Mouse (Mus musculus): Measurements from ENCODE around the gene Gm11562.
"Not testable (repeated sequence)": the region's sequence is repeated elsewhere in the genome, so short reads cannot be mapped to it uniquely, and the experiment has no call there.

The Gm11562 gene

DNA sequence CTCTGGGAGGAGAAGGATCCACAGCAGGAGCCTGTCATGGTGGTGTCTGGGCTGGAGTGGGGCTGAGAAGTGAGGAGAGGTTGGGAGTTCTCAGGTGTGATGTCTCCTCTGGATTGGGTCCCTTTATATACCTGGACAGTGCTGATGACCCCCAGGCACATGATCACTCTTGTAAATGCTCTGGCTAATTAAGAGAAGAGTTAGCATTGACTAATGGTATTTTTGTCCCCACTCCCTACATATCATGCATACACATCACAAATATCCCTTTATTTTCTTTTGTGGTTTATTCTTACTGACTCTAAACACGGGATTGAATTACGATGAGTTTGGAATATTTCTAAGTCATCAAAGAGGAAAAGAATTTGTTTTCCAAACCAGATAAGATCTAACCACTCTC is at the start of gene Gm11562:
TSS of gene Gm11562 (minus strand) at position 101 of the 400 bp plus-strand sequence.
- no peak for DNase-seq

DNA sequence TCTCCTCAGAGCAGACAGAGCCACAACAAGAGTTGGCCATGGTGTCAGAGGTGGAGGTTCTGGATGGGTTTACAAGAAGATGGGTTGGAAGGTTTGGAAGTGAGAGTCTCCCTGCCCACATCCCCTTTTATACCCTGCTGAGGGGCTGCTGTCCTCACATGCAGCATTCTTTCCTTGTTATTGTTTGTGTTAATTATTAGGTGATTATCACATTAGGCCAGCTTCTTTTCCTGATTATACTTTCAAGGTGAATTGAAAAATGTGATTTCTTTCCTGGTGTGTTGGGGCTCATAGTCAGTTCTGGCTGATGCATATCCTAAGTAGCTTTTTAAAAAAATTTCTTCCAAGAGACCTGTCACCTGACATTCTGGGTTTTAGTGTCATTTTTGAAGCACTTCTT is 45.6 kb upstream of the Gm11562 start, which contains the start of gene Krtap4-6:
TSS of gene Krtap4-6 (minus strand) at position 101 of the 400 bp plus-strand sequence.
- no peak for DNase-seq

DNA sequence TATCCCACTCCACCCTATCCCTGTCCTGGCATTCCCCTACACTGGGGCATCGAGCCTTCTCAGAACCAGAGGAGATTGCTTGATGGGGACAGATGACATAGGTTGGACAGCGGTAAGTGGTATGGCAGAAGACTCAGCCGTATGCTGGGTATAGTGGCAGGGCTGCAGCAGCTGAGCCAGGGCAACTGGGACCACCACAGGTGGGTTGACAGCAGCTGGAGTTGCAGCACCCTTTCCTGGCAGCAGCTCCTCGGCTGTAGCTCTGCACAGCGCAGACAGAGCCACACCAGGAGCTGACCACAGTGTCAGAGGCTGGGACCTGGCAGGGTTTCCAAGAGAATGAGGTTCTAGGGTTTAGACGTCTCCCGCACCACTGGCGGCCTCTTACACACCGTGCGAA is 42.6 kb upstream of the Gm11562 start:
- DNase-seq: no peak

DNA sequence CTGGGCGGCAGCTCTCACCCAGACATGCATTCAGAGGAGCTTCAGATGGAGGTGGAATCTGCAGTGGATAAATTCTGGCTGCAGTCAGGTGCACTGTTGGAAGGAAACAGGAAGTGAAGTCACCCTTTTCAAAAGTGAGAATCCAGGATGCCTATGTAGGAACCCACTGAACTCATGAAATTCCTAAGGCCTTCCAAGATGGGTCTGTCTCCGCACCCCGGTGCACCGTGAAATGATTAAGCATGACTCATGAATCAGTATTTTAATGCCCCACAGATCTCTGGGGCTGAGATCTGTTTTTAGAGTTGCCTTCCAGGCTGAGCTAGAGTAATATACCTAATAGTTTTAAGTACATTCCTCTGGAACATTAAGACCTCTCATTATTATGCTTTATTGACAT is 39.0 kb upstream of the Gm11562 start:
- DNase-seq: no peak

GRCm38 (mm10) chr11:99658467-99659010 is 38.3 kb upstream of the Gm11562 start, which contains the start of gene Gm11563:
Gene Gm11563 (minus strand): TSS chr11:99658960.
- peak; percentile 1 for DNase-seq

DNA sequence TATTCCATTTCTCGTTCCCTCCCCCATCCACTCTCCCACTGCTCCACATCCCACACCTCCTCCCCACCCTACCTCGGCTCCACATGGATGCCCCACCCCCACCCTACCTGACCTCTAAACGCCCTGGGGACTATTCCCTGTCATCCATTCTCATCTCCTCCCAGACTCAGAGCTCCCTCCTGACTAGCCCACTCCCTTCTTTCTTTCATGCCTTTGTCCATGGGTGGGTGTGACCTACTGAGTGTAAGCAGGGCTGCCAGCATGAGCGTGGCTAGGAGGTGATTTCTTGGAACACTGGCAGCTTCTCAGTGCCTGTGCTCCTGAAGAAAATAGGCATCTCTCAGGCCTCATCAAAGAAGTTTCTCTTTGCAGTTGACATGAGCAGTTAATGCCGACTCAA is 36.8 kb upstream of the Gm11562 start:
- DNase-seq: no peak

- no peak for DNase-seq
Measured at GRCm38 (mm10) chr11:99650136-99650535, 29.9 kb upstream of the Gm11562 start, which contains the start of gene Gm11555. Gene Gm11555 (minus strand): TSS chr11:99650236.

- no peak for DNase-seq
Measured at GRCm38 (mm10) chr11:99646444-99646843, 26.2 kb upstream of the Gm11562 start.

- no peak for DNase-seq
Measured at GRCm38 (mm10) chr11:99644351-99644750, 24.1 kb upstream of the Gm11562 start.

- not testable (repeated sequence) for DNase-seq
Measured at GRCm38 (mm10) chr11:99643635-99644139, 23.5 kb upstream of the Gm11562 start, which contains the start of gene Krtap4-7. Gene Krtap4-7 (minus strand): TSS chr11:99644089.

GRCm38 (mm10) chr11:99640926-99641325 is 20.7 kb upstream of the Gm11562 start:
- DNase-seq: no peak

- no peak for DNase-seq
Measured at GRCm38 (mm10) chr11:99637086-99637485, 16.9 kb upstream of the Gm11562 start.

DNA sequence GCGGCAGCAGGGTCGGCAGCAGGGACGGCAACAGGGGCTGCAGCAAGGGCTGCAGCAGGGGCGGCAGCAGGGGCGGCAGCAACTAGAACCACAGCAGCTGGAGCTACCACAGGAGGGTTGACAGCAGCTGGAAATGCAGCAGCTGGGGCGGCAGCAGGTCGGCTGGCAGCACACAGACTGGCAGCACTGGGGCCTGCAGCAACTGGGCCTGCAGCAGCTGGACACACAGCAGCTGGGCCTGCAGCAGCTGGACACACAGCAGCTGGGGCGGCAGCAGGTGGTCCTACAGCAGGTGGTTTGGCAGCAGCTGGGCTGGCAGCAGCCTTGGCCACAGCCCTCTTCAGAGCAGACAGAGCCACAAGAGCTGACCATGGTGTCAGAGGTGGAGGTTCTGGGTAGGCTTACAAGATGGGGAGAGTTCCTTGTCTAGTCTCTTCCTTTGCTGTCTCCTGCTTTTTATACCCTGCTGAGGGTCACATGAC is 14.5 kb upstream of the Gm11562 start, which contains the start of gene Krtap4-2:
TSS of gene Krtap4-2 (minus strand) at position 432 of the 482 bp plus-strand sequence.
- DNase-seq: no peak

DNA sequence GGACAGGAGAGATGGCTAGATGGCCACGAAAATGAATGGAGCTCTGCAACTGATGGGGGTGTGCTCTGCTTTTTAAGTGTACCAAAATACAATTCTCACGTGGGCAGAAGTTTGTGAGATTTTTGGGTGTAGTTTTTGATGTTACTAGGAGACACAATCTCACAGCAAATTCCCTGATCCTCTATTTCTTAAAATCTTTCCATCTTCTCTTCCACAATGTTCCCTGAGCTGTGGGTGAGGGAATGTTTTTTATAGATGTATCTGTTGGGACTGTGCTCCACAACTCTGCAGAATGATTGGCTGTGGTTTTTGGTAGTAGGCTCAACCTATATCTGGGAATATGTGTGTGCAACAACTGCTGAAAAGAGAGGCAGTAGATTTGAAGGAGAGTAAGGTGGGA is 13.1 kb upstream of the Gm11562 start:
- no peak for DNase-seq

- no peak for DNase-seq
Measured at GRCm38 (mm10) chr11:99630890-99631289, 10.7 kb upstream of the Gm11562 start.

DNA sequence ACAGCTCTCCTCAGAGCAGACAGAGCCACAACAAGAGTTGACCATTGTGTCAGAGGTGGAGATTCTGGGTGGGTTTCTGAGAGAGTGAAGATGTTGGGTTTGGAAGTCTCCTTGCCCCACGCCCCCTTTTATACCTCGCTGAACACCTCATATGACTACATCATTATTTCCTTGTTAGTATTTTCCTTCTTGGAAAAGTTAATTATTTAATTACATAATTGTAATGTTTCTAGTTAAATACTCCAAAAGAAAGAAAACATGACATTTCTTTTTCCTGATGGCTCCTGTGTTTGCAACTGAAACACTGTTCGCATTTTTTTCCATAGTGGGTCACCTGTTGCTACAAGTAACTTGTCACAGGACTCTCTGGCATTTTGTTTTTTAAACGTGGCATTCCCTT is 7.9 kb upstream of the Gm11562 start, which contains the start of gene Krtap4-1:
TSS of gene Krtap4-1 (minus strand) at position 101 of the 400 bp plus-strand sequence.
- no peak for DNase-seq

GRCm38 (mm10) chr11:99614796-99615363 is 5.4 kb downstream of the Gm11562 start, which contains the start of gene Krtap2-4:
Gene Krtap2-4 (minus strand): TSS chr11:99614846.
- no peak for DNase-seq

GRCm38 (mm10) chr11:99610089-99610488 is 10.1 kb downstream of the Gm11562 start, which contains the start of gene Gm11937:
Gene Gm11937 (minus strand): TSS chr11:99610189.
- DNase-seq: not testable (repeated sequence)

DNA sequence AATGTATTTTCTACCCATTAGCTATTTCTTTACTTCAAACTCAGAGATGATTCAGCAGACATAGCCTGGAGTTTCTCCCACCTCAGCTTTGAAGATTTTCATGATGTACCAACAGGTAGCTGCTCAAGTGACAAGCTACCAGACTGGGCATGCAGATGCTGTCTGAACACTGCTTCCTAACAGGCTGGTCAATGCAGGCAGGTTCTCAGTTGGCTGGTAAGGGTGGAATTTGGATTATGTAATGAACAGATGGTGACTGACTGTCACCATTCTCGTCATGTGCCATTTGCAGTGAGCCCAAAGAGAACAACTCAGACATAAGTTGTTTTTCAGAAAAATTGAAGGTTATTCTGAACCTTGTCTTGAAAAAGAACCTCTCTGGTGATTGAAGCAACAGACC is 11.1 kb downstream of the Gm11562 start:
- DNase-seq: peak; percentile 34

- not testable (repeated sequence) for DNase-seq
Measured at GRCm38 (mm10) chr11:99603208-99603607, 17.0 kb downstream of the Gm11562 start, which contains the start of gene Gm11938. Gene Gm11938 (minus strand): TSS chr11:99603308.

DNA sequence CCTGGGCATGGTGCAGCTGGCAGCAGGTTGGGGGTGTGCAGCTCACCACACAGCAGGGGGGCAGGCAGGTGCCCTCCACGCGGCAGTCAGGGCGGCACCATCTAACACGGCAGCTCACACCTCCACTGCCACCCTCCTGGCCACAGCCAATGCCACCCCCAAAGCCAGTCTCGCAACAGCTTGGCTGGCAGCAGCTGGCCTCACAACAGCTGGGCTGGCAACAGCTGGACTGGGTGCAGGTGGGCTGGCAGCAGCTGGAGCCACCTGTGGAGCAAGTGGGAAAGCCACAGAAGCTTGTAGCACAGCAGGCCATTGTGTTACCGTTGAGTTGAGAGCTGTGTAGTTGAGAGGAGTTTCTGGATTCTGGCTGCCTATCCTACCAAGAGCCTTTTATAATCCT is 22.5 kb downstream of the Gm11562 start, which contains the start of gene Krtap9-3:
TSS of gene Krtap9-3 (minus strand) at position 364 of the 400 bp plus-strand sequence.
- not testable (repeated sequence) for DNase-seq

DNA sequence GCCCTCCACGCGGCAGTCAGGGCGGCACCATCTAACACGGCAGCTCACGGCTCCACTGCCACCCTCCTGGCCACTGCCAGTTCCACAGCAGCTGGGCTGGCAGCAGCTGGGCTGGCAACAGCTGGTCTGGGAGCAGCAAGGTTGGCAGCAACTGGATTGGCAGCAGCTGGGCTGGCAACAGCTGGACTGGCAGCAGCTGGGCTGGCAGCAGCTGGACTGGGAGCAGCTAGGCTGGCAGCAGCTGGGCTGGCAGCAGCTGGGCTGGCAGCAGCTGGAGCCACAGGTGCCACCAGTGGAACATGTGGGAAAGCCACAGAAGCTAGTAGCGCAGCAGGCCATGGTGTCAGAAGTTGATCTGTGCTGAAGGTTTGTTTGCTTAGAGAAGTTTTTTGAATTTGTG is 29.3 kb downstream of the Gm11562 start, which contains the start of gene Krtap1-3:
TSS of gene Krtap1-3 (minus strand) at position 359 of the 400 bp plus-strand sequence.
- no peak for DNase-seq

GRCm38 (mm10) chr11:99585096-99585495 is 35.1 kb downstream of the Gm11562 start:
- no peak for DNase-seq

All from cerebellum, adult 11-12 months (tissue).